Mouse (Mus musculus) mouse trophoblast stem cell (cell line): ENCODE measurements around the gene Rnf214.

Source experiments
- in situ Hi-C, 2 experiments: fragments of 300-500 bp; cut with MseI, MboI; formaldehyde crosslinking; loops; 2 replicates in 1 of 2; 3 replicates in 1 of 2; pipeline ENCODE4 v1.15.1; 2025

The Rnf214 gene

DNA sequence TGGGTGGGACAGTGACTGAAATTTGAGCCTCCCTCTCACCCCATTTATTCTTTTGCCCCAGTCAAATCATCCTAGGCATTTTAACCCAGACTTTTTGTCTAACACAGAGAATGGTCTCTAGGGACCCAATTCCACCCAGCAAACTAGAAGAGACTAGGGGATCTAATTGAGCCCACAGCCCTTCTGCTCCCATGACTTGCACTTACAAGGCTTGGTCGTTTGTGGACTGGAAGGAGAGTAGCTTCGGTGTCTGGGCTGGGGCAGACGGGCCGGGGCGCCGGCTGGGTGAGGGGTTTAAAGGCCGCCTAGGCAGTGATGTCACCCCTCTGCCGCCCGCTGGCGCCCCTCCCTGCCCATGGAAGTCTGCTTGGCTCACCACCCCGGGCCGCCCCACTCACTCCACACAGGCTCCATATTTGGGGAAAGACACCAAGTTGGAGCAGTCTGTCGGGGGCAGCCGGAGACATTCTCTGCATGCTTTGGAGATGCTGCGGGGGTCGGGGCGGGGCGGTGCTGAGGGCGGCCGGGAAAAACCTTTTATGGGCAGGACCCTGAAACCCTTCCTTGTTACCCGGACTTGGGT lies 29.0 kb upstream of the Rnf214 start, which contains the start of gene Tagln:
TSS of gene Tagln (minus strand) at position 431 of the 583 bp plus-strand sequence.
- in situ Hi-C loops, result no loop called here

GRCm38 (mm10) chr9:45932571-45933415 lies 26.1 kb upstream of the Rnf214 start:
- in situ Hi-C loops, result no loop called here

DNA sequence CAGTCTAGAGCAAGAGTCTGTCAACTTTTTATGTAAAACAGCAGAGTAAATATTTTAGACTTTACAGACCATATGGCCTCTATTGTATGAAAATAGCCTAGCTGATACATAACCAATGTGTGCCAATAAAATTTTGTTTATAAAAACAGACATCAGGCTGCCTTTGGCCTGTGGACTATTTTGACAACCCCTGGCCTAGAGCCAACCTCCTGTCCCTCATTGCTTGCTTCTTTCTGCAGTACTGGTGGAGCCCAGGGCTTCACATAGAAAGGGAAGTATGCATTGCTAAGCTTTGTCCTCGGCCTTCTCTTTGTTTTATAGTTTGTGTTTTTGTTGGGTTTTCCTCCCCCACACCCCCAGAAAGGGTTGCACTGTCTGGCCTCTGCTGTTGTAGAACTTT lies 25.2 kb upstream of the Rnf214 start:
- in situ Hi-C loops, result no loop called here

DNA sequence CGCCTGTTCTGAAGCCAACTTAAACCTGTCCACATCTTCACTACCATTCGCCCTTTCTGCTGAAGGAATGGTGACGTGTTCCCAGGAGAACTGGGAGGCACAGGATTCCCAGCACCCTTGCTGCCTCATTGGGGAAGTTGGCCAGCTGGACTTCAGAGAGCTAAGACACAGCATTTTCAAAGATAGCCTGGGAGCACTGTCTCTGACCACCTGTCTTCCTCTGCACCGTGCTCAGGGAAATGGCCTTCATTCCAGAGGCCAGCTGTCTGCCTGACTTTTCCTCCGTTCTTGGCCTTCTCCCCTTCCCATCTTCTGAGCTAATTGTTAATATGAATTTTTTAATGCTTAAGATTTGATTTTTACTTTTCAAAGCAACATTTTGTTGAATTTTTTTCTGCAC lies 22.6 kb upstream of the Rnf214 start:
- in situ Hi-C loops, result no loop called here

DNA sequence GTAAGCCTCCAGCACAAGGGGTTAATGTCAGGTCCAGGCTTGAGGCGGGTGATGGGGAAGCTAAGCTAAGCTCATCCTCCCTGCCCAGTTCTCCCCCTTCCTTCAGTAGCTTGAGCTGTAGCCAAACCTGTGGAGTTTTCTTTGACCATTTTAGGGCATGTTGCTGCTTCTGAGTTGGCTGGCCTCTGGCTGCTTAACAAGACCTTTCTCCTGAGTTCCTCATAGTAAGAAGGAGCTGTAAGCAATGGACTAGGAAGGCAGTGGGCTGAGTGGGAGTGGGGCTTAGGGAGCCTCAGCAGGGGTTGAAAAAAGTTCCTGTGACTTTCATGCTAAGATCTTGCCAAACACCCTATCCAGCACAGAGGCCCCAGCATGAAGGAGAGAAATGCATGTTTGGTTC lies 13.2 kb upstream of the Rnf214 start:
- in situ Hi-C loops, result no loop called here

DNA sequence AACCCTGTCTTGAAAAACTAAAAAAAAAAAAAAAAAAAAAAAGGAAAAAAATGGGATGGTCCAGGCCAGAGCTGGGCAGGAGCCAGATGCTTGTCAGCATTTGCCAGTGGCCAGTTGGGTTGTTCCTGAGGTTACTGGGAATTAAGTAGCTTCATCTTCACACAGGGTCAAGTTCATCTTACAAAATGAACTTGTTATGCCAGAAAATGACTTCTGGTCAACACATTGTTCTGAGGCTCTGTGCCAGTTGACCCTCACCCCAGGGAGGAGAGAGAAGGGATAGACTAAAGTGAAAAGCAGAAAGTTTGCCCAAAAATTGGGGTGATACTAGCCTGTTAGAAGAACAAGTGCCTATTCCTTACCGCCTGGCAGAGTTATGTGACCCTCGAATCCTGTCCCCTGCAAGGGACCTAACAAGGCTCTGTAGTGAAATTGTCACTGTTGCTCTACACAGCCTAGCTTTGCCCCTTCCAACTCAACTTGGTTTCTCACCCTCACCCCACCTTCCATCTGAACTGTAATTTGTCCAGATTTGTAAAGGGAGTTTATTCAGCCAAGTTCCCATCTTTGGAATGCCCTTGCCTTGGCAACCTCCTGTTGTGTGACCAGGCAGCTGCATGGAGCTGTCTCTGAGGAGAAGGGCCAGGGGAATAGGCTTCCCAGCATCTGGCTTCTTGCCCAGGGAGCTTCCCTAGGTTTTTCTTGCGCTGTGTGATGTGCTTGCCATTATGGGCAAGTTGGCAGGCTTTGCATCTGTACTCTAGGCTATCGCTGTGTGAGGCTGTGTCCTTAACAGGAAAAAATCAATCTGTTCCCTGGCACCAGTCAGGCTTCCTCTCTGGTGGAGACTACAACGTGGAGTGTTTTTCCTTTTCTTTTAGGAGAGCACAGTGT lies 10.6 kb upstream of the Rnf214 start:
- in situ Hi-C loops, result no loop called here

GRCm38 (mm10) chr9:45915659-45916058 lies 8.9 kb upstream of the Rnf214 start:
- in situ Hi-C loops, result no loop called here

DNA sequence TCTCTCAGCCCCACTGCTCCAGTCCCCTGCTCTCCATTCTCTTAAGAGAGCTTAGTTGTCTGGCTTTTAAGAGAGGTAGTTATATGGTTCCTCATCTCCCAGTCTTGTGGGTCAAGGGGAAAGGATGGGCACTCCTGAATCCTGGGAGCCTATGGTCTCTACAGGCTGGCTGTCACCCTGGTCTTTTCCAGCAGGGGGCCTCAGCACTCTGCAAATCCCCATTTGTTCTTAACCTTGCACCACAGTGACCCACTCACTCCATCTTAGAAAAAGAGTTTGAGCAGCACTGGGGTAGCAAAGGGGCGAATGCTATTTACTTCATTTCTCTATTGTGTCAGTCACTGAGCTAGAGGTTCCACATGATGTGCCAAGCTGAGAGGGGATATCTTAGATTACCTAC lies 5.0 kb upstream of the Rnf214 start:
- in situ Hi-C loops, result no loop called here

DNA sequence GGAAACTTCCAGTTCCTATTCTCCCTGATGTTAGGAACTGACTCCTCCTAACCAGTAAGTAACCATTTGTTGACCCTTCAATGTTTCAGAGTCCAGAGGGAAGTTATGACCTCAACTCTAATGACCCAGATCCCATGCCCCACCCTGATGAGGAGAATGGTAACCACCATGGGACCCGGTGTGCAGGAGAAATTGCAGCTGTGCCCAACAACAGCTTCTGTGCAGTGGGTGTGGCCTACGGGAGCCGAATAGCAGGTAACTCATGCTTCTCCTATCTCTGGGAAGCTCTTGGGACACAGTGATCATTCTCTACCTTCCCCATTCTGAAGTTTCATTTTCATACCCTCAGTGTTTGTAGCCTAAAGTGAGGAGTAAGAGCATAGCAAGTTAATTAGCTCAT lies 4.3 kb upstream of the Rnf214 start:
- in situ Hi-C loops, result no loop called here

- in situ Hi-C loops, result no loop called here
These were observed 342 bp upstream of the Rnf214 start for GRCm38 (mm10) chr9:45907078-45907428.

GRCm38 (mm10) chr9:45905811-45906237 lies 887 bp downstream of the Rnf214 start:
- in situ Hi-C loops, result no loop called here

DNA sequence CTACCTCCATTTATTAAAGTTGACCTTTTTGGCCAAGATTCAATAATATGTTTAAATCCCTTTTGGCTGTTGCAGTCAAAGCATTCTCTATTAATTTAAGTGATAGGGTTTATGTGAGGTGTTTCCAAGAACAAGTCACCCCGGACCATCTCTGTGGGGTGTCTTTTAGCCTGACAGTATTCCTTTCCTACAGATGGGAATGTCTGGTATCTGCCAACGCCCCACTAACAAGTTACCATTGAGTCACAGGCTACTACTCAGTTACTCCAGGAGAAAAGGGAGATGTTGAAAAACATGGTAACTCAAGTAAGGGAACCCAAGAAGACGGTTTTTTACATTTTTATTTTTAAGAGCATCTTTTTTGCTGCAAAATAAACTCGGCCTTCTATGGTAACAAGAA lies 1.5 kb downstream of the Rnf214 start:
- in situ Hi-C loops, result no loop called here

GRCm38 (mm10) chr9:45893681-45894080 lies 13.0 kb downstream of the Rnf214 start:
- in situ Hi-C loops, result no loop called here

- in situ Hi-C loops, result no loop called here
These were observed 28.8 kb downstream of the Rnf214 start for GRCm38 (mm10) chr9:45877928-45878327.

DNA sequence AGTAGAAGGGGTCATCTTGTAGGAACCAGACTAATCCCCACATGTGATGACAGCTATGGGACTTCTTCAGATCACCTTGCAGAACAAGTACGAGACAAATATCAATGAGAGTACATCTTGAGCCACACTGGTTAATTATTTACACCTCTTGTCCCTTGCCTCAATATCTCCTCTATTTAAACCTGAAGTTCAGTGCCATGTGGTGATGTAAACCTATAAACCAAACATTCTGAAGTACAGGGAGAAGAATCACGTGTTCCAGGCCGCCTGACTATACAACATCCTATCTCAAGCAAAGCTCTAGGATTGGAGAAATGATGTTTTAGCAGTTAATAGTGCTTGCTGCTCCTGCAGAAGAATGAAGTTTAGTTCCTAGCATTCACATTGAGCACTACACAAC lies 36.4 kb downstream of the Rnf214 start:
- in situ Hi-C loops, result no loop called here

DNA sequence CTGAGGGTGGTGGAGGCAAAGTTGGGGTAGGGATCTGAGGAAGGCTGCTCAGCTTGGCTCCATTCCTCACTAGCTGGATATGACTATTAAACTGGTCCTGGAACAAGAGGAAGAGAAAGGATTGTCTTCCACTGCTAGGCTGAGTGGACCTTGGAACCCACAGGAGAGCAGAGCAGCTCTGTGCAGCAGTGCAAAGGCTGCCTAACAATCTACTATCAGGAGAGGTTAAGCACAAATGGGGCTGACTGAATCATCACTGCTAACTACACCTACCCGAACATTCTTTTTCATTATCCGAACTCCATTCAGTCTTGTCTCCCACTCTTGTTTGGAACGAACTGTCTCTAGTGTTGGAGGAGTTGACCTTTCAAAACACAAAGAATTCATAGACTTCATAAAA lies 37.5 kb downstream of the Rnf214 start:
- in situ Hi-C loops, result no loop called here

- in situ Hi-C loops, result no loop called here
These were observed 44.9 kb downstream of the Rnf214 start for GRCm38 (mm10) chr9:45861813-45862212.

DNA sequence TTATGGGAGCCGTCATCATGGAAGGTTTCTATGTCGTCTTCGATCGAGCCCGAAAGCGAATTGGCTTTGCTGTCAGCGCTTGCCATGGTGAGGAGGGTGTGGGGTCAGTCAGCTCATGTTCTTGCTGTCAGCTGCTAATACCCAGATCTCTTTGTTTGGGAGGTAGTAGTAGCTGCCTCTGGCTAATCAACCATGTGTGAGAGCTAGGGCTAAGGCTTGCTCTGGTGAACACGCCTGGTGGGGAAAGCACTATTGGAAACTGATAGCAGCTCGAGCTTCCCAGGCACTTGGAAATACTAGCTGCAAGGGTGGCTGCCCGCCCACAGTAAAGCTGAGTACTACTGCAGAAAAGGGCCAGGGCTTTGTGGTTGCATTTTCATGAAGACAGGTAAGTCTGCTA lies 47.3 kb downstream of the Rnf214 start:
- in situ Hi-C loops, result no loop called here

DNA sequence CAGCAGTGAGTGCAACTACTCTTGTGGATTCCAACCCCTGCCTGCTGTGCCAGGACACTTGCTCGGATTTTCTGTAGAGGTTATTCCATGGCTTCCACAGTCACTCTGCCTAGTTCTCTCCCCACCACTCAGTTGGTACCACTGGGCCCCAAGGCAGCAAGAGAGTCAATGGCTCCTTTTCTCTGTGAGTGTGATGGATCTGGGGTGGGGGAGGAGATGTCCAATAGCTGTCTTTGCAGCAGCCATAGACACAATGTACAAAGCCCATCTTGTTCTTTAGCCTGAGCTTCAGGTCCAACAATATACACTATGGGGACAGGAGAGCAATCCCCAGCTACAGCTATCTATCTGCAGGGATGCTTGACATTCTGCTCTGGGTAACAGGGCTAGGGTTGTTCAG lies 52.6 kb downstream of the Rnf214 start:
- in situ Hi-C loops, result no loop called here

- in situ Hi-C loops, result no loop called here
These were observed 53.0 kb downstream of the Rnf214 start for GRCm38 (mm10) chr9:45853695-45854094.

DNA sequence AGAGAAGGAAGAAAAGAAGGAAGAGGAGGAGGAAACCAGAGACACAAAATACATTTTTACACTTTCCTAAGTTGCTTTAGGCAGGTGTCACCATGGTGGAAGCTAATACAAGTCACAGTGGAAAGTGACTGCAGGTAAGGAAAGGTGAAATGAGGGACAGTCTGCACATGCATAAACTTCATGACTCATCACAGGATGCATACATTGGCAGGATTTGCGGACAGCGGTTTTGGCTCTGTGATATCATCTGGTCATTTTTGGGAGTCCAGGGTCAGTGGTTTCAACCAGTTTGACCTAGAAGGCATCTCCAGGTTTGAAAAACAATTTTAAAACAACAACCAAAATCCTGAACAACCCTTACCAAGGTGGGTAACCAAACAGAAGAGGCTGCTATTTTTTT lies 54.9 kb downstream of the Rnf214 start:
- in situ Hi-C loops, result no loop called here

DNA sequence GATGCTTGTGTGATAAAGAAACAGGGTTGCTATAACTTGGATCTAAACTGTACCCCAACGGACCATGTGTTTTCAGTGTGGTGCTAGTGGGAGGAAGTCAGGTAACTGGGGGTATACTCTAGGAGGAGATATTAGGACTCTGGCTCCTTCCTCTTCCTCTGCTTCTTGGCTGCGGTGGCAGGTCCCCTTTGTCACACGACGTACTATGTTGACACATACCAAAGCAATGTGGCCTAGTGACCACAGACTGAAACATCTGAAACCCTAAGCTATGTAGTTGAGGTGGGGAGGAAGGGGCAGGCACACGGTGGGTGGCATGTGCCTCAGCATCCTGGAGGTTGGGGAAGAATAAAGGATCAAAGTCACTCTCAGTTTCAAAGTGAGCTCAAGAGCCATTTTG lies 55.4 kb downstream of the Rnf214 start:
- in situ Hi-C loops, result no loop called here
